Mouse (Mus musculus) spleen, postnatal 10 days (tissue): Measurements from ENCODE around the gene Rrn3.

Source experiments
- DNase-seq, 2 experiments: peaks; one replicate each; pipeline ENCODE4 v3.0.0; 2021 to 2022; ENCODE audit warnings: low spot score in 2 of 2

Rrn3 gene

GRCm38 (mm10) chr16:13851446-13851845 is 70.9 kb downstream of the Rrn3 start:
- DNase-seq, result no peak

GRCm38 (mm10) chr16:13853886-13854285 is 73.4 kb downstream of the Rrn3 start:
- DNase-seq, result no peak
